Mouse (Mus musculus) heart, adult 2 months (tissue): ENCODE results near the gene Hspb8.

Experiments used
- CTCF ChIP-seq: fragments of 200-600 bp; IDR thresholded peaks from 2 replicates; pipeline ENCODE4 v1.8.1; 2022; ENCODE audit warnings: antibody characterized with exemption, mild to moderate bottlenecking, moderate library complexity
- EP300 ChIP-seq: fragments of 200-500 bp; IDR thresholded peaks from 2 replicates; pipeline ENCODE4 v1.6.1; 2011; ENCODE audit warnings: low read depth, low read length, control low read depth; ENCODE audit not compliant: insufficient read depth

- TF ChIP-seq EP300, result no peak
- TF ChIP-seq CTCF, result no peak
Observed at GRCm38 (mm10) chr5:116400801-116401200, 21.9 kb downstream of the Hspb8 start.
